Mouse (Mus musculus): ENCODE measurements around the gene Cdc14b. TPM values are rescaled to one million over a fixed set of nuclear protein-coding genes. Genes with fewer than 3 reads are reported as not detected.

Gene Cdc14b
- polyA plus RNA-seq (2012), result 0.12 and 0.23 TPM in 2 replicates

GRCm38 (mm10) chr13:64274879-64275753, at the start of gene Cdc14b:
Cdc14b (minus strand) TSS chr13:64275290.
- TF ChIP-seq GATA1 (IDR thresholded peaks at IDR 0.05; ENCODE audit: low read length), result no peak

GRCm38 (mm10) chr13:64322561-64323281, 47.6 kb upstream of the Cdc14b start:
- TF ChIP-seq GATA1 (IDR thresholded peaks at IDR 0.05; ENCODE audit: low read length), result no peak

GRCm38 (mm10) chr13:64320334-64320733, 45.2 kb upstream of the Cdc14b start:
- TF ChIP-seq GATA1 (IDR thresholded peaks at IDR 0.05; ENCODE audit: low read length), result no peak

GRCm38 (mm10) chr13:64319782-64320181, 44.7 kb upstream of the Cdc14b start:
- TF ChIP-seq GATA1 (IDR thresholded peaks at IDR 0.05; ENCODE audit: low read length), result no peak

GRCm38 (mm10) chr13:64318355-64318754, 43.3 kb upstream of the Cdc14b start:
- no peak for TF ChIP-seq GATA1 (IDR thresholded peaks at IDR 0.05; ENCODE audit: low read length)

GRCm38 (mm10) chr13:64315483-64316050, 40.5 kb upstream of the Cdc14b start:
- no peak for TF ChIP-seq GATA1 (IDR thresholded peaks at IDR 0.05; ENCODE audit: low read length)

DNA sequence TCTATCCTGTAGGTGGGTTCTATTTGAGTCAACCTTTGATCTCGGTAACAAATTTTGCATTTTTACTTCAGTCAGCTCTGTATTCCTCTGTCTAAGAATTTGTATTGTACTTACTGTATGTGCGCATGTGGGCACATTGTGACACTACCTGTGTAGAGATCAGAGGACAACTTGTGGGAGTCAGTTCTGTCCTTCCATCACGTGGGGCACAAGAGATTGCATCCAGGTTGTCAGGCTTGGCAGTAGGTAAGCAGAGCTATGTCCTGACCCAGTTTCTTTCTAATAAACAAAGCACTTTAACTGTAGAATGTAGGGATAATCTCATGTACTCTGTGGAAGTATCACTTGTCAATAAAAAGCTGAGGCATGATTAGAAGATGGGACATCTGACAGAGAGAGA, 39.0 kb upstream of the Cdc14b start:
- no peak for TF ChIP-seq GATA1 (IDR thresholded peaks at IDR 0.05; ENCODE audit: low read length)

DNA sequence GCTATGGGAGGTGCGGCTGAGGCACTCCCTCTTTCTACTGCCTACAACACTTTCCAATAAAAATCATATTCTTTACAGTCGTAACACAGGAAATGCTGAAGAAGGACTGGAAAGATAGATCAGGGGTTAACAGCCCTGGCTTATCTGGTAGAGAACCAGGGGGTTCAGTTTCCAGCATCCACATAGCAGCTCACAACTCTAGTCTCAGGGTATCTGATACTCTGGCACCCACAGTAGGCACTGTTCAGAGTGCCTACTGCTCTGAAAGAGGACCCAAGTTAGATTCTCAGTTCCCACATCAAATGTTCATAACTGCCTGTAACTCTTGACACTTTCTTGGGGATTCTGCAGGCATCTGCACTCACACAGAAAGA, 37.8 kb upstream of the Cdc14b start:
- TF ChIP-seq GATA1 (IDR thresholded peaks at IDR 0.05; ENCODE audit: low read length), result no peak

GRCm38 (mm10) chr13:64312024-64312915, 37.2 kb upstream of the Cdc14b start, which contains the start of gene Aaed1:
Aaed1 (minus strand) TSS chr13:64312710.
- TF ChIP-seq GATA1 (IDR thresholded peaks at IDR 0.05; ENCODE audit: low read length), result no peak

DNA sequence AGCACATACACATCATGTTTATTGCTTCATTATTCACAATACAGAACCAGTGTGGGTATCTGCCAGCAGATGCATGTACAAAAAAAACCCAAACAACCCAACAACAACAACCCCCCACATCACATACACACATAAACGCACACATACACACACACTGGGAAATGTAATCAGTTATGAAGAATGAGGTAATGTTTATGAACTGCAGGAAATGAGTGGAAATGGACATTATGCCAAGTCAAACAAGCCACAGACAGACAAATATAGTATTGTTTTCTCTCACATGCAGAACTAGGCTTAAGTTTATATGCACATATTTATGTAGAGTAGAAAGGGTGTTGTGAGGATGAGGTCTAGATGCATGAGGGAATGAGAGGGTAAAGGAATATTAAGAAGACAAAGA, 36.2 kb upstream of the Cdc14b start:
- no peak for TF ChIP-seq GATA1 (IDR thresholded peaks at IDR 0.05; ENCODE audit: low read length)

GRCm38 (mm10) chr13:64310585-64310984, 35.5 kb upstream of the Cdc14b start:
- TF ChIP-seq GATA1 (IDR thresholded peaks at IDR 0.05; ENCODE audit: low read length), result no peak

GRCm38 (mm10) chr13:64309842-64310241, 34.8 kb upstream of the Cdc14b start:
- no peak for TF ChIP-seq GATA1 (IDR thresholded peaks at IDR 0.05; ENCODE audit: low read length)

DNA sequence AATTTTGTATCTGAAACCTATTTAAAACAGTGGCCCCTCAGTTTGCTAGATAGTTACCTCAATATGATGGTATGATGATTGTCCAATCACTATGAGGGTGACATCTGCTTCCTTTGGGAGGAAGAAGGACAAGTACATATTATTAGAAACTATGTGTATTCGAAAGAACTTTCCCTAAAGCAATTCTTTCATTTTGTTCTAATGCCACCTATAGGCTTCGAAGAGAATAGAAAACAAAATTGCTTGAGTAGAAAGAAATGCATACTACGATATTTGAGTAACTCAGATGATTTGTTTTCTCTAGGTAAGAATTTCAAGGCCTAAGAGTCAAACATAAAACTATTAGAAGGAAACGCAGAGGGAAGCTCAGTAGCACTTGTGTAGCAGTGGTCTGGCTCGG, 33.9 kb upstream of the Cdc14b start:
- no peak for TF ChIP-seq GATA1 (IDR thresholded peaks at IDR 0.05; ENCODE audit: low read length)

- TF ChIP-seq GATA1 (IDR thresholded peaks at IDR 0.05; ENCODE audit: low read length), result no peak
Observed at GRCm38 (mm10) chr13:64307508-64307907, 32.4 kb upstream of the Cdc14b start.

GRCm38 (mm10) chr13:64306078-64306477, 31.0 kb upstream of the Cdc14b start:
- TF ChIP-seq GATA1 (IDR thresholded peaks at IDR 0.05; ENCODE audit: low read length), result no peak

Measured in G1E-ER4 (cell line).